8 mouse cellular contexts compared by ENCODE assay signal in the genomic region with DNA sequence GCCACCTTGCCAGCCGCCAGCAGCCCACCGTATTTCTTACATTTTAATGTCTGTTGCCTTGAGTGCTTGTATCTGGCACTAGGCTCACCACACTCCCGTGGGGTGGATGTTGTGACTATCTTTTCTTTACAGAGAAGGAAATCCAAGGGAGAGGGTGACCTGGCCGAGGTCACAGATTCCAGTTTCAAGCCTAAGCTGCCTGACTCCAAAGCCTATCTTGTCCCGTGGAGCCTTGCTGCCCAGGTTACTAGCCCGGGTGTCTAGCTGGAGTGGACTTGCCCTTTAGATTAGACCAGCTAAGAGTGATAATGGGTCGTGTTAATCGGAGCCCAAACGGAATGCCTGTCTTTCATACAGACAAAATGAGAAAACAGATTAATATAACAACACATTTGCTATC. TPM values are rescaled to one million over a fixed set of nuclear protein-coding genes. Genes with fewer than 3 reads are reported as not detected.
DNase-seq lines count a peak whose midpoint lies in the region; ATAC-seq lines count a peak whose summit lies in the region.

No protein-coding gene starts in this region.

- H3K9ac ChIP-seq in heart, embryonic 15.5 days, result no peak overlapping the region; the same call in 1 of the 2 replicates
- peak overlapping the region; percentile 63 for H3K9ac ChIP-seq in embryonic facial prominence, embryonic 11.5 days (replicated peaks; ENCODE audit: low read length)
- peak overlapping the region; percentile 76; the same call in 1 of the 2 replicates for H3K9ac ChIP-seq in hindbrain, embryonic 13.5 days
- H3K9ac ChIP-seq in midbrain, embryonic 15.5 days, result no peak overlapping the region

- peak overlapping the region; percentile 93 for H3K27ac ChIP-seq in heart, embryonic 15.5 days
- peak overlapping the region; percentile 97 for H3K27ac ChIP-seq in embryonic facial prominence, embryonic 11.5 days (replicated peaks; ENCODE audit: low read depth, low read length)
- peak overlapping the region; percentile 96 for H3K27ac ChIP-seq in hindbrain, embryonic 13.5 days
- peak overlapping the region; percentile 85 for H3K27ac ChIP-seq in midbrain, embryonic 15.5 days

- H3K4me2 ChIP-seq in heart, embryonic 15.5 days, result peak overlapping the region; percentile 89
- peak overlapping the region; percentile 68 for H3K4me2 ChIP-seq in embryonic facial prominence, embryonic 11.5 days (ENCODE audit: low read depth, low read length)
- H3K4me2 ChIP-seq in hindbrain, embryonic 13.5 days, result peak overlapping the region; percentile 60
- H3K4me2 ChIP-seq in midbrain, embryonic 15.5 days, result peak overlapping the region; percentile 67; the same call in 1 of the 2 replicates

- ATAC-seq in heart, embryonic 15.5 days (replicated peaks; ENCODE audit: insufficient number of reproducible peaks, insufficient read depth, low FRiP score, low read depth), result no peak
- no peak for ATAC-seq in embryonic facial prominence, embryonic 11.5 days (replicated peaks; ENCODE audit: insufficient number of reproducible peaks, low FRiP score, low TSS enrichment, low read depth)
- ATAC-seq in hindbrain, embryonic 13.5 days (ENCODE audit: low FRiP score), result no peak
- no peak for ATAC-seq in midbrain, embryonic 15.5 days (replicated peaks)

- no peaks in the 10 kb centered on the region for H3K36me3 ChIP-seq in heart, embryonic 15.5 days
- no peaks in the 10 kb centered on the region for H3K36me3 ChIP-seq in embryonic facial prominence, embryonic 11.5 days (replicated peaks; ENCODE audit: control insufficient read depth, insufficient read depth, low read depth, low read length)
- H3K36me3 ChIP-seq in hindbrain, embryonic 13.5 days, result no peaks in the 10 kb centered on the region
- H3K36me3 ChIP-seq in midbrain, embryonic 15.5 days (replicated peaks), result no peaks in the 10 kb centered on the region

- 23% methylated on average over 9 of the region's 9 CpGs for WGBS in heart, embryonic 15.5 days
- WGBS in embryonic facial prominence, embryonic 11.5 days, result 18% methylated on average over 9 of the region's 9 CpGs
- WGBS in hindbrain, embryonic 13.5 days, result 10% methylated on average over 9 of the region's 9 CpGs
- 13% methylated on average over 9 of the region's 9 CpGs for WGBS in midbrain, embryonic 15.5 days

- intact Hi-C loops in heart, postnatal 36 days (cut with DNase I), result no loop called here

- no peaks in the 10 kb centered on the region for H3K27me3 ChIP-seq in heart, embryonic 15.5 days
- no peaks in the 10 kb centered on the region for H3K27me3 ChIP-seq in embryonic facial prominence, embryonic 11.5 days (ENCODE audit: control insufficient read depth, insufficient read depth, low read length)
- H3K27me3 ChIP-seq in hindbrain, embryonic 13.5 days, result no peaks in the 10 kb centered on the region
- no peaks in the 10 kb centered on the region for H3K27me3 ChIP-seq in midbrain, embryonic 15.5 days (replicated peaks)

- H3K9me3 ChIP-seq in heart, embryonic 15.5 days (replicated peaks), result no peaks in the 10 kb centered on the region
- H3K9me3 ChIP-seq in embryonic facial prominence, embryonic 11.5 days (replicated peaks; ENCODE audit: control insufficient read depth, low read length), result no peaks in the 10 kb centered on the region
- no peaks in the 10 kb centered on the region for H3K9me3 ChIP-seq in hindbrain, embryonic 13.5 days
- no peaks in the 10 kb centered on the region for H3K9me3 ChIP-seq in midbrain, embryonic 15.5 days

- DNase-seq in heart, postnatal 36 days, result no peak
- no peak for DNase-seq in embryonic facial prominence, embryonic 11.5 days (ENCODE audit: low spot score)
- no peak for DNase-seq in left cerebral cortex, adult 11 months (ENCODE audit: low spot score)
- DNase-seq in adrenal gland, postnatal 4 days (ENCODE audit: low spot score in 2 of 2), result no peak
- DNase-seq in gastrocnemius, postnatal 25 days, result no peak

- H3K4me3 ChIP-seq in heart, embryonic 15.5 days, result peak overlapping the region; percentile 55
- H3K4me3 ChIP-seq in embryonic facial prominence, embryonic 11.5 days (ENCODE audit: low read depth, low read length), result no peak overlapping the region
- peak overlapping the region; percentile 38; the same call in 1 of the 2 replicates for H3K4me3 ChIP-seq in hindbrain, embryonic 13.5 days
- no peak overlapping the region for H3K4me3 ChIP-seq in midbrain, embryonic 15.5 days

- H3K4me1 ChIP-seq in heart, embryonic 15.5 days (replicated peaks), result peaks cover 38% of the 10 kb centered on the region
- peaks cover 15% of the 10 kb centered on the region for H3K4me1 ChIP-seq in embryonic facial prominence, embryonic 11.5 days (ENCODE audit: control insufficient read depth, insufficient read depth, low read length)
- H3K4me1 ChIP-seq in hindbrain, embryonic 13.5 days (replicated peaks), result peaks cover 43% of the 10 kb centered on the region
- peaks cover 32% of the 10 kb centered on the region for H3K4me1 ChIP-seq in midbrain, embryonic 15.5 days

RNA-seq across cellular contexts. Expression of gene Id3, which starts 9.5 kb away (rescaled TPM):
- polyA plus RNA-seq in heart, embryonic 15.5 days (2015; fragmentation: Nextera tagmentation; extraction: Ambion mirVana), result 261 and 294 TPM in 2 replicates
- 10 to 100 TPM; 58.1 to 63.9 TPM for total RNA-seq in heart, postnatal 36 days (2021)
- polyA plus RNA-seq in embryonic facial prominence, embryonic 11.5 days (2014; fragmentation: Nextera tagmentation; extraction: Ambion mirVana), result 608 and 653 TPM in 2 replicates
- polyA plus RNA-seq in hindbrain, embryonic 13.5 days (2015; fragmentation: Nextera tagmentation; extraction: Ambion mirVana), result 234 and 269 TPM in 2 replicates
- polyA plus RNA-seq in midbrain, embryonic 15.5 days (2015; fragmentation: Nextera tagmentation; extraction: Ambion mirVana), result 127 and 151 TPM in 2 replicates
- 10 to 100 TPM; 97.4 to 99.5 TPM for total RNA-seq in adrenal gland, postnatal 4 days (2021)
- 10 to 100 TPM; 13.5 to 21.2 TPM for total RNA-seq in gastrocnemius, postnatal 25 days (2021)

RNA-seq across cellular contexts. Expression of gene E2f2, which starts 38.4 kb away (rescaled TPM):
- 7.8 and 9.6 TPM in 2 replicates for polyA plus RNA-seq in heart, embryonic 15.5 days (2015; fragmentation: Nextera tagmentation; extraction: Ambion mirVana)
- total RNA-seq in heart, postnatal 36 days (2021), result 1 to 10 TPM; 1.4 to 2.1 TPM
- polyA plus RNA-seq in embryonic facial prominence, embryonic 11.5 days (2014; fragmentation: Nextera tagmentation; extraction: Ambion mirVana), result 5.0 and 6.1 TPM in 2 replicates
- polyA plus RNA-seq in hindbrain, embryonic 13.5 days (2015; fragmentation: Nextera tagmentation; extraction: Ambion mirVana), result 2.7 and 3.2 TPM in 2 replicates
- 2.2 and 2.3 TPM in 2 replicates for polyA plus RNA-seq in midbrain, embryonic 15.5 days (2015; fragmentation: Nextera tagmentation; extraction: Ambion mirVana)
- total RNA-seq in adrenal gland, postnatal 4 days (2021), result 10 to 100 TPM; 15.0 to 23.0 TPM
- total RNA-seq in gastrocnemius, postnatal 25 days (2021), result 1 to 10 TPM; 1.8 to 3.5 TPM

Comparison
In these comparisons a context has a peak if more than half of its experiments do, and no peak if none do; other contexts are left out.
1. H3K4me3 ChIP-seq: peak in heart, embryonic 15.5 days (single experiment) and hindbrain, embryonic 13.5 days (single experiment); none in embryonic facial prominence, embryonic 11.5 days (single experiment) and midbrain, embryonic 15.5 days (single experiment).
2. H3K9ac ChIP-seq: peak in embryonic facial prominence, embryonic 11.5 days (single experiment) and hindbrain, embryonic 13.5 days (single experiment); none in heart, embryonic 15.5 days (single experiment) and midbrain, embryonic 15.5 days (single experiment).
3. Peak in every context shown above with its lines, with median percentiles within 50 percentile points of each other: H3K27ac ChIP-seq and H3K4me2 ChIP-seq.